Mouse (Mus musculus): ENCODE measurements around the gene Myh6.

DNA sequence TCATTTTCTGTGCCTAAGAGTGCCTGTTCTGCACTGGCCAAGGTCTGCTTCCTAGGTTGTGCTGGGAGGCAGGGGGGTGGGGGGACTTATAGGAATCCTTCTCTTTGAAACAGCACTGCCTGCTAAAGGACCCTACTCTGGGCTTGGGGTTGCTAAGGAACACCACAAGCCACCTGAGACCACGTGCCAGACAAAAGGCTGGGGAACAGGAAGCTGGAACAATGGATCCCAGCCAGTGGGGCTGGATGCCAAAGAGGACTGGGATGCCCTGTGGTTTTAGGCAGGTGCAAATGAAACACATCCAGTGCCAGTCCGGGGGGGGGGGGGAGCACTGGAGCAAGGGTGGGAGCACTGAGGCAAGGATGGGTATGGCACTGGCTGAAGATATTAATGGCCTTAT lies 36.3 kb downstream of the Myh6 start:
- TF ChIP-seq CTCF (IDR thresholded peaks at IDR 0.05) (no peak), POLR2A (IDR thresholded peaks at IDR 0.05; ENCODE audit: insufficient read depth, low read depth, low read length) (no peak)
